Mouse (Mus musculus): ENCODE measurements around the gene Tbxas1.

- no peak for TF ChIP-seq CTCF (IDR thresholded peaks at IDR 0.05; ENCODE audit: low read depth, low read length)
- TF ChIP-seq POLR2A (IDR thresholded peaks at IDR 0.05; ENCODE audit: extremely low read depth, insufficient read depth, low read length), result no peak
These were observed at the start of gene Tbxas1 for GRCm38 (mm10) chr6:38875258-38876070.
